Mouse (Mus musculus) intestine, embryonic 16.5 days (tissue): ENCODE results near the gene Qk. TPM values are rescaled to one million over a fixed set of nuclear protein-coding genes. Genes with fewer than 3 reads are reported as not detected.

Source experiments
- ATAC-seq: fragments of 200-750 bp; cut with Nextera tagmentation; 2 replicates; pipeline ENCODE4 v1.8.0; 2017; ENCODE audit warnings: moderate TSS enrichment, moderate library complexity
- H3K27ac ChIP-seq: fragments of 300-500 bp; sonication (generic); 2 replicates; pipeline ENCODE4 v1.5.1; 2014; ENCODE audit warnings: mild to moderate bottlenecking, low read length
- H3K27me3 ChIP-seq: fragments of 300-500 bp; sonication (generic); replicated peaks from 2 replicates; pipeline ENCODE4 v1.6.1; 2014; ENCODE audit warnings: low read length, control low read depth, mixed read lengths; ENCODE audit not compliant: control insufficient read depth, insufficient read depth
- H3K36me3 ChIP-seq: fragments of 300-500 bp; sonication (generic); 2 replicates; pipeline ENCODE4 v1.6.1; 2014; ENCODE audit warnings: low read length, control low read depth; ENCODE audit not compliant: control insufficient read depth, insufficient read depth
- H3K4me1 ChIP-seq: fragments of 300-500 bp; sonication (generic); 2 replicates; pipeline ENCODE4 v1.6.1; 2014; ENCODE audit warnings: low read length, control low read depth, mixed read lengths; ENCODE audit not compliant: control insufficient read depth, insufficient read depth
- H3K4me2 ChIP-seq: fragments of 300-500 bp; sonication (generic); 2 replicates; pipeline ENCODE4 v1.6.1; 2014; ENCODE audit warnings: low read depth, low read length, control low read depth
- H3K4me3 ChIP-seq: fragments of 300-500 bp; sonication (generic); 2 replicates; pipeline ENCODE4 v1.5.1; 2014; ENCODE audit warnings: mild to moderate bottlenecking, low read length
- H3K9ac ChIP-seq: fragments of 300-500 bp; sonication (generic); 2 replicates; pipeline ENCODE4 v1.6.1; 2014; ENCODE audit warnings: low read depth, low read length
- H3K9me3 ChIP-seq: fragments of 300-500 bp; sonication (generic); 2 replicates; pipeline ENCODE4 v1.6.1; 2016; ENCODE audit warnings: low read length, control low read depth; ENCODE audit not compliant: control insufficient read depth
- WGBS: fragments of 180-500 bp; shearing (Covaris S2); extraction: QIAGEN DNeasy Blood & Tissue Kit; methylation state at CpG from one replicate; pipeline ENCODE4 v1.1.7; 2014; 5-methylcytosine and 5-hydroxymethylcytosine counted together
- polyA plus RNA-seq: library from polyadenylated mRNA; unstranded; fragments of >200 nt; fragmentation: Nextera tagmentation; extraction: Ambion mirVana; gene quantifications from 2 replicates; pipeline ENCODE4 v1.2.1, GENCODE M21; 2015

Gene Qk
- polyA plus RNA-seq, 1 experiment from 2014 or later: 9.3 TPM

DNA sequence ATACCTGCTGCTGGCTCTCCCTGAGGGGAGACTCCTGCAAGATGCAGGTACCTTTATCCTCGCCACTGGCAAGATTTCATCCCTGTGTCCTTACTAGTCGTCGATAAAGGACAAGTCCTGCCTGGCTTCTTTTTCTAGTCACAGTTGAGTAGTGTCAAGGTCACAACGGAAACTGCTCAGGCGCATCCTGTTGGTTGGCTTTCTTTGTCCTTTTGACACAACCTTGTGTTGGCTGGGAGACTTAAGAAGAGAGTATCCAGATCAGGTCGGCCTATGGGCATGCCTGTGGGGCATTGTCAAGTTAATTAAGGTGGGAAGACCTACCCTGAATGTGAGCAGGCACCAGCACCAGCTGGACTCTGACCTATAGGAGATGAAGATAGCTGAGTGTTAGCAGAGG, 36.6 kb upstream of the Qk start:
- WGBS: 65% methylated on average over 6 of the region's 6 CpGs
- Histone ChIP-seq H3K27me3 (no peaks in the 10 kb centered on the region), H3K9me3 (no peaks in the 10 kb centered on the region), H3K36me3 (no peaks in the 10 kb centered on the region), H3K4me1 (no peaks in the 10 kb centered on the region), H3K4me2 (no peak overlapping the region), H3K9ac (no peak overlapping the region), H3K27ac (no peak overlapping the region), H3K4me3 (no peak overlapping the region)
- no peak for ATAC-seq

DNA sequence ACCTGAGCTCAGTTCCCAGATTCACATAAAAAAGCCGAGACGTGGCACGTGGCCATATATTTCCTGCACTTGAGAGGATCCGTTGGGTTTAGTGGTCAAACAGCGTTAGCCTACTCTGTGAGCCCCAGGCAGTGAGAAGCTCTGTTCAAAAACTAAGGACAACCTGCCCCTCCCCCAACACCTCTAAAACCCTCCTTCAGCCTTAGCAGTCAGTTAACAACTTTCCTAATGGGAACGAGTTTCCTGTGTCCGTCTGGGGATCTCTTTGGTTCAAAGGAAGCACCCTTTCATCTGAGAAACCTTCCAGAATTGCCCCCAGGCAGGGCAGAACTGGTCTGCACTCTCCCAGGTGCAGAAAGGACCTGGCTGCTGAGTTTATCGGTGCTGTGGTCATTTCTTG, 36.1 kb upstream of the Qk start:
- Histone ChIP-seq H3K4me1 (no peaks in the 10 kb centered on the region), H3K27ac (no peak overlapping the region), H3K36me3 (no peaks in the 10 kb centered on the region), H3K4me2 (no peak overlapping the region), H3K4me3 (no peak overlapping the region), H3K27me3 (no peaks in the 10 kb centered on the region), H3K9ac (no peak overlapping the region), H3K9me3 (no peaks in the 10 kb centered on the region)
- ATAC-seq: no peak
- WGBS: 32% methylated on average over 8 of the region's 8 CpGs

DNA sequence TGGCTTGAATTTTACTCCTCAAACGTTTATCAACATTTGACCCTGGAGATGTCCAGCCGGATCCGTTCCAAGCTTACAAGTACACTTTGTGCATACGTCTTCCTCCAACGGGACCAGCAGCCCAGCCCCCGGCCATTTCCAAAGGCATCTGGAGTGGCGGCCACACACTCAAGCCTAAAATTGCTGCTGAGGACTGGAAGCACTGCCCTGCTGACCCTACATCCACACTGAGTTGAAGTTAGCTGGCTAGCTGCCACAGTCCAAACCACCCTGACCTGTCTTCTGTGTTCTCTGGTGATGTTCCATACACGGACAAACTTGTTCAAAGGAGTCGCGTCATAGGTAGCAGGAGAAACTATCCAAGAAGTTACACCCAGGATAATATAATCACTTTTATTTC, 18.6 kb upstream of the Qk start:
- H3K4me3 ChIP-seq: no peak overlapping the region
- H3K4me1 ChIP-seq: no peaks in the 10 kb centered on the region
- no peak overlapping the region for H3K9ac ChIP-seq
- no peak overlapping the region for H3K4me2 ChIP-seq
- WGBS: 58% methylated on average over 10 of the region's 10 CpGs
- no peak for ATAC-seq
- H3K9me3 ChIP-seq: no peaks in the 10 kb centered on the region
- H3K27me3 ChIP-seq: 0 out of 2 replicates have a peak, but pooled peaks cover 7% of the 10 kb centered on the region
- H3K36me3 ChIP-seq: no peaks in the 10 kb centered on the region
- no peak overlapping the region for H3K27ac ChIP-seq

DNA sequence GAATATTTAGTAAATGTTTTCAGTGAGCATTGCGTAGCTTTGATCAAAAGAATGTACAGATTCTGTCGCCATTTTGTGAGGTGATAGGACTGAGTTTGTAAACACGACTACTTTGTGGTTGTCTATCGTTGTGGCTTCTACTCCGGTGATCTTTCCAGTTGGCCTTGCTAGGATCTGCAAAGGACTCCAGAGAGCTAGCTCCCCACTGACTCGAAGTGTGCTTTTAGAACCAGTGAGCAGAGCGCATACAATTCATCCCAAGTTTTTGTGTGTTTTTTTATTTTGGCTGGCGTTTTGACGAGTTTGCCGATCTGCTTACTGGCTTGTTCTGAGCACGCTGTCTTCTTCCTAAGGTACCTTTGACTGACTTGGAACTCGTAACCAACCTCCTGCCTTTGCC, 16.9 kb upstream of the Qk start:
- no peaks in the 10 kb centered on the region for H3K36me3 ChIP-seq
- no peak overlapping the region for H3K27ac ChIP-seq
- 88% methylated on average over 12 of the region's 12 CpGs for WGBS
- H3K27me3 ChIP-seq: 0 out of 2 replicates have a peak, but pooled peaks cover 7% of the 10 kb centered on the region
- no peak for ATAC-seq
- H3K9ac ChIP-seq: no peak overlapping the region
- no peak overlapping the region for H3K4me2 ChIP-seq
- H3K4me1 ChIP-seq: no peaks in the 10 kb centered on the region
- H3K4me3 ChIP-seq: no peak overlapping the region
- H3K9me3 ChIP-seq: no peaks in the 10 kb centered on the region

GRCm38 (mm10) chr17:10335809-10336499, 16.3 kb upstream of the Qk start:
- Histone ChIP-seq H3K9ac (peak overlapping the region; percentile 60; the same call in 1 of the 2 replicates), H3K36me3 (no peaks in the 10 kb centered on the region), H3K4me1 (no peaks in the 10 kb centered on the region), H3K4me2 (peak overlapping the region; percentile 64), H3K9me3 (no peaks in the 10 kb centered on the region), H3K27me3 (0 out of 2 replicates have a peak, but pooled peaks cover 7% of the 10 kb centered on the region), H3K27ac (no peak overlapping the region), H3K4me3 (peak overlapping the region; percentile 47)
- WGBS: 25% methylated on average over 16 of the region's 16 CpGs
- ATAC-seq: no peak

GRCm38 (mm10) chr17:10334957-10335690, 15.5 kb upstream of the Qk start:
- H3K27me3 ChIP-seq: 0 out of 2 replicates have a peak, but pooled peaks cover 7% of the 10 kb centered on the region
- peak overlapping the region; percentile 47 for H3K4me3 ChIP-seq
- peak; percentile 87 for ATAC-seq
- H3K4me1 ChIP-seq: no peaks in the 10 kb centered on the region
- H3K9ac ChIP-seq: peak overlapping the region; percentile 60
- no peaks in the 10 kb centered on the region for H3K36me3 ChIP-seq
- H3K4me2 ChIP-seq: peak overlapping the region; percentile 64
- no peaks in the 10 kb centered on the region for H3K9me3 ChIP-seq
- peak overlapping the region; percentile 51; the same call in 1 of the 2 replicates for H3K27ac ChIP-seq
- WGBS: 2% methylated on average over 31 of the region's 31 CpGs

DNA sequence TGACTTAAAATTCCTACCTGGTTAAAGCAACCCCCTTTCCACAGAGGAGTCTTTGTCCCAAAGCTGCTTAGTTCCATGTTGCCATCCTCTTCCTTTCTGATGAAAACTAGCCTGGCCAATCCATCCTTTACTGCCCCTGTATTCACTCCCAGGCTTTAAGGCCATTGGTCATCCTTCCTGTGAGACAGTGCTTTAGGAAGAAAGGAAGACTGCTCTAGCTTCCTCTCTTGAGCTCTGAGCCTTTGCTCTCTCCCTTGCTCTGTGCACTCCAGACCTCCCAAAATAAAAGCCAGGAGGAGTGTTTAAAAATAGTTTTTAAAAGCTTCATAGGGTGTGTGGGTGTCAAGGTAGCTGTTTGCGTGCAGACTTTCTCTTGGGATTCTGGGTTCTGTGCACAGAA, 14.8 kb upstream of the Qk start:
- Histone ChIP-seq H3K27me3 (0 out of 2 replicates have a peak, but pooled peaks cover 7% of the 10 kb centered on the region), H3K9me3 (no peaks in the 10 kb centered on the region), H3K4me3 (no peak overlapping the region), H3K4me1 (no peaks in the 10 kb centered on the region), H3K27ac (no peak overlapping the region), H3K36me3 (no peaks in the 10 kb centered on the region), H3K9ac (no peak overlapping the region), H3K4me2 (peak overlapping the region; percentile 64; the same call in 1 of the 2 replicates)
- peak; percentile 36; the same call in 1 of the 2 replicates for ATAC-seq
- 24% methylated on average over 1 of the region's 1 CpGs for WGBS

GRCm38 (mm10) chr17:10333321-10333720, 13.7 kb upstream of the Qk start:
- no peaks in the 10 kb centered on the region for H3K9me3 ChIP-seq
- H3K4me3 ChIP-seq: no peak overlapping the region
- no peak overlapping the region for H3K9ac ChIP-seq
- ATAC-seq: no peak
- H3K4me2 ChIP-seq: no peak overlapping the region
- peaks cover 13% of the 10 kb centered on the region; the same call in 1 of the 2 replicates for H3K27me3 ChIP-seq
- 91% methylated on average over 8 of the region's 8 CpGs for WGBS
- no peak overlapping the region for H3K27ac ChIP-seq
- H3K4me1 ChIP-seq: no peaks in the 10 kb centered on the region
- no peaks in the 10 kb centered on the region for H3K36me3 ChIP-seq

GRCm38 (mm10) chr17:10332127-10332526, 12.5 kb upstream of the Qk start:
- no peak overlapping the region for H3K4me2 ChIP-seq
- no peaks in the 10 kb centered on the region for H3K36me3 ChIP-seq
- no peaks in the 10 kb centered on the region for H3K9me3 ChIP-seq
- no peak for ATAC-seq
- H3K27ac ChIP-seq: no peak overlapping the region
- H3K27me3 ChIP-seq: peaks cover 13% of the 10 kb centered on the region; the same call in 1 of the 2 replicates
- H3K4me1 ChIP-seq: no peaks in the 10 kb centered on the region
- no peak overlapping the region for H3K4me3 ChIP-seq
- WGBS: 63% methylated on average over 3 of the region's 3 CpGs
- no peak overlapping the region for H3K9ac ChIP-seq
